Mouse (Mus musculus) E14TG2a.4 (cell line): ENCODE results near the gene Arl11.

Source experiments
- CTCF ChIP-seq: conservative IDR thresholded peaks from 2 replicates; pipeline ENCODE4 v1.5.1; 2014; ENCODE audit warnings: low read length
- NANOG ChIP-seq: IDR thresholded peaks from 2 replicates; pipeline ENCODE4 v1.6.1; 2014; ENCODE audit warnings: borderline replicate concordance, low read length, mixed read lengths
- POU5F1 ChIP-seq: IDR thresholded peaks from 2 replicates; pipeline ENCODE4 v1.6.1; 2014; ENCODE audit warnings: low read length, borderline replicate concordance

DNA sequence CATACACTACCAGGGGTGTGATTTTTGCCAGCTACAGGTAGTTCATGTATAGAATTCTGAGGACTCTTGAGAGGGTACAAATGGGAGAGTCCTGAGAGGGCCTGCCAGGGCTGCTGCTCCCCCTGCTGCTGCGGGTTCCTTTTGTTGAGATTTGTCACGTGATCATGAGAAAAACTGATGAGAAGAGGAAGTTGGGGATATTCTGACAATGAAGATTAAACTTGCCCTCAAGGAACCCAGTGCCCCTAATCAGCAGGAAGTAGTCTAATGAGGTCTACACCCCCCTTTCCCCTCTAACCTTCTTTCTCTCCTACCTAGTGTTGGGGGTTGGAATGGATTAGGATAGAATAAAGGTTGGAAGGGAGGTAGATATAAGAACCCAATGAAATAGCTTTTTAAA lies 8.2 kb upstream of the Arl11 start:
- TF ChIP-seq NANOG (no peak), CTCF (no peak), POU5F1 (no peak)
